Mouse (Mus musculus) heart, embryonic 10.5 days (tissue): ENCODE measurements around the gene Adrm1. TPM values are rescaled to one million over a fixed set of nuclear protein-coding genes. Genes with fewer than 3 reads are reported as not detected.
A peak's percentile ranks its signal among the peaks of the same experiment; 100 is the strongest.

Source experiments
- DNase-seq: peaks from one replicate; pipeline ENCODE4 v3.0.0-alpha.2; 2017; ENCODE audit warnings: low spot score
- H3K27ac ChIP-seq: fragments of 300-500 bp; sonication (generic); 2 replicates; pipeline ENCODE4 v1.5.1; 2016; ENCODE audit warnings: mild to moderate bottlenecking
- H3K27me3 ChIP-seq: fragments of 300-500 bp; sonication (generic); 2 replicates; pipeline ENCODE4 v1.6.1; 2016; ENCODE audit warnings: mild to moderate bottlenecking; ENCODE audit not compliant: poor library complexity, insufficient read depth, severe bottlenecking
- H3K36me3 ChIP-seq: fragments of 300-500 bp; sonication (generic); 2 replicates; pipeline ENCODE4 v1.6.1; 2016; ENCODE audit warnings: mild to moderate bottlenecking, moderate library complexity
- H3K4me1 ChIP-seq: fragments of 300-500 bp; sonication (generic); 2 replicates; pipeline ENCODE4 v1.6.1; 2016; ENCODE audit warnings: mild to moderate bottlenecking
- H3K4me3 ChIP-seq: fragments of 300-500 bp; sonication (generic); 2 replicates; pipeline ENCODE4 v1.5.1; 2016; ENCODE audit warnings: mild to moderate bottlenecking, moderate library complexity
- H3K9me3 ChIP-seq: fragments of 300-500 bp; sonication (generic); 2 replicates; pipeline ENCODE4 v1.6.1; 2016; ENCODE audit warnings: mild to moderate bottlenecking, moderate library complexity
- WGBS: fragments of 180-500 bp; shearing (Covaris S2); methylation state at CpG from one replicate; pipeline ENCODE4 v1.1.7; 2016; 5-methylcytosine and 5-hydroxymethylcytosine counted together
- polyA plus RNA-seq: library from polyadenylated mRNA; unstranded; fragments of >200 nt; fragmentation: Nextera tagmentation; extraction: Ambion mirVana; gene quantifications from 2 replicates; pipeline ENCODE4 v1.2.1, GENCODE M21; 2016

Gene Adrm1
- polyA plus RNA-seq = 202 and 240 TPM in 2 replicates

GRCm38 (mm10) chr2:180170806-180171521 is at the start of gene Adrm1:
Gene Adrm1 (plus strand): TSS chr2:180171485.
- peak; percentile 97 for DNase-seq
- H3K27me3 ChIP-seq = no peaks in the 10 kb centered on the region
- peak within 1 kb of the TSS; percentile 95 for H3K4me3 ChIP-seq
- H3K4me1 ChIP-seq = peaks cover 19% of the 10 kb centered on the region
- H3K36me3 ChIP-seq = peaks cover 31% of the 10 kb centered on the region
- 4% methylated on average over 41 of the region's 41 CpGs for WGBS
- H3K9me3 ChIP-seq = no peaks in the 10 kb centered on the region
- H3K27ac ChIP-seq = peak within 1 kb of the TSS; percentile 97

- H3K36me3 ChIP-seq = peaks cover 8% of the 10 kb centered on the region
- no peaks in the 10 kb centered on the region for H3K27me3 ChIP-seq
- WGBS = 75% methylated on average over 2 of the region's 2 CpGs
- no peak overlapping the region for H3K4me3 ChIP-seq
- no peak overlapping the region for H3K27ac ChIP-seq
- no peaks in the 10 kb centered on the region for H3K9me3 ChIP-seq
- no peak for DNase-seq
- H3K4me1 ChIP-seq = peaks cover 34% of the 10 kb centered on the region
Observed at GRCm38 (mm10) chr2:180124192-180124591, 47.1 kb upstream of the Adrm1 start.

GRCm38 (mm10) chr2:180126195-180126594 is 45.1 kb upstream of the Adrm1 start:
- H3K9me3 ChIP-seq = no peaks in the 10 kb centered on the region
- H3K27me3 ChIP-seq = no peaks in the 10 kb centered on the region
- no peak overlapping the region for H3K4me3 ChIP-seq
- H3K36me3 ChIP-seq = peaks cover 8% of the 10 kb centered on the region
- no peak for DNase-seq
- no peak overlapping the region for H3K27ac ChIP-seq
- H3K4me1 ChIP-seq = peaks cover 26% of the 10 kb centered on the region
- WGBS = 30% methylated on average over 4 of the region's 4 CpGs

GRCm38 (mm10) chr2:180127675-180128074 is 43.6 kb upstream of the Adrm1 start:
- Histone ChIP-seq H3K4me1 (peaks cover 28% of the 10 kb centered on the region), H3K9me3 (no peaks in the 10 kb centered on the region), H3K27ac (no peak overlapping the region), H3K27me3 (no peaks in the 10 kb centered on the region), H3K36me3 (peaks cover 8% of the 10 kb centered on the region), H3K4me3 (no peak overlapping the region)
- 66% methylated on average over 1 of the region's 1 CpGs for WGBS
- no peak for DNase-seq

- H3K27me3 ChIP-seq = no peaks in the 10 kb centered on the region
- no peak overlapping the region for H3K4me3 ChIP-seq
- 62% methylated on average over 4 of the region's 4 CpGs for WGBS
- no peaks in the 10 kb centered on the region for H3K9me3 ChIP-seq
- H3K27ac ChIP-seq = no peak overlapping the region; the same call in 1 of the 2 replicates
- peaks cover 27% of the 10 kb centered on the region for H3K4me1 ChIP-seq
- H3K36me3 ChIP-seq = peaks cover 6% of the 10 kb centered on the region; the same call in 1 of the 2 replicates
- no peak for DNase-seq
Observed at GRCm38 (mm10) chr2:180133231-180133630, 38.1 kb upstream of the Adrm1 start.

- peaks cover 27% of the 10 kb centered on the region for H3K4me1 ChIP-seq
Observed at GRCm38 (mm10) chr2:180133911-180134310, 37.4 kb upstream of the Adrm1 start.

GRCm38 (mm10) chr2:180135414-180135813 is 35.9 kb upstream of the Adrm1 start:
- Histone ChIP-seq H3K27ac (no peak overlapping the region), H3K4me1 (peaks cover 27% of the 10 kb centered on the region), H3K27me3 (no peaks in the 10 kb centered on the region), H3K36me3 (peaks cover 18% of the 10 kb centered on the region; the same call in 1 of the 2 replicates), H3K4me3 (no peak overlapping the region), H3K9me3 (no peaks in the 10 kb centered on the region)
- no peak for DNase-seq
- WGBS = 57% methylated on average over 5 of the region's 5 CpGs

More at GRCm38 (mm10) chr2:180133911-180134310, 37.4 kb upstream of the Adrm1 start:
- 75% methylated on average over 3 of the region's 3 CpGs for WGBS
- peak overlapping the region; percentile 30 for H3K27ac ChIP-seq
- H3K9me3 ChIP-seq = no peaks in the 10 kb centered on the region
- DNase-seq = no peak
- H3K27me3 ChIP-seq = no peaks in the 10 kb centered on the region
- no peak overlapping the region for H3K4me3 ChIP-seq
- H3K36me3 ChIP-seq = peaks cover 12% of the 10 kb centered on the region; the same call in 1 of the 2 replicates

GRCm38 (mm10) chr2:180146091-180146490 is 25.2 kb upstream of the Adrm1 start:
- Histone ChIP-seq H3K9me3 (no peaks in the 10 kb centered on the region), H3K27me3 (no peaks in the 10 kb centered on the region), H3K4me1 (peaks cover 12% of the 10 kb centered on the region; the same call in 1 of the 2 replicates), H3K4me3 (no peak overlapping the region), H3K36me3 (peaks cover 71% of the 10 kb centered on the region), H3K27ac (no peak overlapping the region)
- no peak for DNase-seq
- whole genome bisulfite sequencing = 82% methylated on average over 2 of the region's 2 CpGs

- H3K4me3 ChIP-seq = no peak overlapping the region
- H3K36me3 ChIP-seq = peaks cover 74% of the 10 kb centered on the region
- H3K9me3 ChIP-seq = no peaks in the 10 kb centered on the region
- no peaks in the 10 kb centered on the region for H3K27me3 ChIP-seq
- WGBS = 63% methylated on average over 6 of the region's 6 CpGs
- peaks cover 12% of the 10 kb centered on the region; the same call in 1 of the 2 replicates for H3K4me1 ChIP-seq
- H3K27ac ChIP-seq = no peak overlapping the region
- no peak for DNase-seq
Observed at GRCm38 (mm10) chr2:180147379-180147778, 23.9 kb upstream of the Adrm1 start.

- peaks cover 76% of the 10 kb centered on the region for H3K36me3 ChIP-seq
- peaks cover 12% of the 10 kb centered on the region; the same call in 1 of the 2 replicates for H3K4me1 ChIP-seq
- H3K9me3 ChIP-seq = no peaks in the 10 kb centered on the region
- H3K27ac ChIP-seq = no peak overlapping the region
- no peak for DNase-seq
- H3K27me3 ChIP-seq = no peaks in the 10 kb centered on the region
- WGBS = 74% methylated on average over 9 of the region's 9 CpGs
- no peak overlapping the region for H3K4me3 ChIP-seq
Observed at GRCm38 (mm10) chr2:180148551-180148950, 22.7 kb upstream of the Adrm1 start.

- H3K4me3 ChIP-seq = no peak overlapping the region
- H3K27me3 ChIP-seq = no peaks in the 10 kb centered on the region
- H3K36me3 ChIP-seq = peaks cover 78% of the 10 kb centered on the region
- H3K9me3 ChIP-seq = no peaks in the 10 kb centered on the region
- H3K4me1 ChIP-seq = no peaks in the 10 kb centered on the region
- H3K27ac ChIP-seq = no peak overlapping the region
- no peak for DNase-seq
- WGBS = 70% methylated on average over 3 of the region's 3 CpGs
Observed at GRCm38 (mm10) chr2:180154796-180155195, 16.5 kb upstream of the Adrm1 start.

GRCm38 (mm10) chr2:180158627-180159026 is 12.7 kb upstream of the Adrm1 start:
- WGBS = 86% methylated on average over 3 of the region's 3 CpGs

GRCm38 (mm10) chr2:180165855-180166254 is 5.4 kb upstream of the Adrm1 start:
- no peaks in the 10 kb centered on the region for H3K27me3 ChIP-seq
- DNase-seq = no peak
- H3K4me3 ChIP-seq = no peak overlapping the region
- H3K9me3 ChIP-seq = no peaks in the 10 kb centered on the region
- no peak overlapping the region for H3K27ac ChIP-seq
- H3K36me3 ChIP-seq = peaks cover 27% of the 10 kb centered on the region
- H3K4me1 ChIP-seq = peaks cover 3% of the 10 kb centered on the region
- WGBS = 83% methylated on average over 2 of the region's 2 CpGs

More at GRCm38 (mm10) chr2:180158627-180159026, 12.7 kb upstream of the Adrm1 start:
- Histone ChIP-seq H3K4me3 (no peak overlapping the region), H3K36me3 (peaks cover 79% of the 10 kb centered on the region), H3K4me1 (no peaks in the 10 kb centered on the region), H3K27me3 (no peaks in the 10 kb centered on the region), H3K9me3 (no peaks in the 10 kb centered on the region), H3K27ac (no peak overlapping the region)
- no peak for DNase-seq
